Mouse (Mus musculus): Measurements from ENCODE around the gene Ivl. TPM values are rescaled to one million over a fixed set of nuclear protein-coding genes. Genes with fewer than 3 reads are reported as not detected.

Ivl gene
- polyA plus RNA-seq (2015; fragmentation: Nextera tagmentation; extraction: Ambion mirVana) = 19.2 and 25.9 TPM in 2 replicates

- no peaks in the 10 kb centered on the region for H3K36me3 ChIP-seq
- WGBS = 77% methylated on average over 1 of the region's 1 CpGs
- no peak within 1 kb of the TSS for H3K4me3 ChIP-seq
- no peak within 1 kb of the TSS for H3K9ac ChIP-seq
- no peak within 1 kb of the TSS for H3K4me2 ChIP-seq
- H3K27ac ChIP-seq = no peak within 1 kb of the TSS
- H3K9me3 ChIP-seq = no peaks in the 10 kb centered on the region
- no peaks in the 10 kb centered on the region for H3K27me3 ChIP-seq
- H3K4me1 ChIP-seq = no peaks in the 10 kb centered on the region
- ATAC-seq (ENCODE audit: insufficient number of reproducible peaks, low FRiP score, low TSS enrichment, low read depth) = no peak
Observed at GRCm38 (mm10) chr3:92573449-92574041, at the start of gene Ivl. Gene Ivl (minus strand): TSS chr3:92573735.

- no peak for ATAC-seq (ENCODE audit: insufficient number of reproducible peaks, low FRiP score, low TSS enrichment, low read depth)
- H3K4me2 ChIP-seq = no peak within 1 kb of the TSS
- H3K27me3 ChIP-seq = no peaks in the 10 kb centered on the region
- no peaks in the 10 kb centered on the region for H3K36me3 ChIP-seq
- H3K4me3 ChIP-seq = no peak within 1 kb of the TSS
- no peak within 1 kb of the TSS for H3K27ac ChIP-seq
- no peak within 1 kb of the TSS for H3K9ac ChIP-seq
- WGBS = 73% methylated on average over 2 of the region's 2 CpGs
- H3K9me3 ChIP-seq = no peaks in the 10 kb centered on the region
- no peaks in the 10 kb centered on the region for H3K4me1 ChIP-seq
Observed at GRCm38 (mm10) chr3:92621560-92621959, 48.0 kb upstream of the Ivl start, which contains the start of gene Lce6a. Gene Lce6a (minus strand): TSS chr3:92621660.

- no peak overlapping the region for H3K4me2 ChIP-seq
- H3K36me3 ChIP-seq = no peaks in the 10 kb centered on the region
- no peak for ATAC-seq (ENCODE audit: insufficient number of reproducible peaks, low FRiP score, low TSS enrichment, low read depth)
- no peaks in the 10 kb centered on the region for H3K4me1 ChIP-seq
- no peaks in the 10 kb centered on the region for H3K9me3 ChIP-seq
- no peak overlapping the region for H3K9ac ChIP-seq
- WGBS = 53% methylated on average over 1 of the region's 1 CpGs
- no peak overlapping the region for H3K27ac ChIP-seq
- H3K4me3 ChIP-seq = no peak overlapping the region
- no peaks in the 10 kb centered on the region for H3K27me3 ChIP-seq
Observed at GRCm38 (mm10) chr3:92609804-92610203, 36.3 kb upstream of the Ivl start.

- no peak within 1 kb of the TSS for H3K4me3 ChIP-seq
- no peaks in the 10 kb centered on the region for H3K4me1 ChIP-seq
- ATAC-seq (ENCODE audit: insufficient number of reproducible peaks, low FRiP score, low TSS enrichment, low read depth) = no peak
- H3K9me3 ChIP-seq = no peaks in the 10 kb centered on the region
- no peak within 1 kb of the TSS for H3K27ac ChIP-seq
- no peak within 1 kb of the TSS for H3K9ac ChIP-seq
- H3K36me3 ChIP-seq = no peaks in the 10 kb centered on the region
- no peak within 1 kb of the TSS for H3K4me2 ChIP-seq
- no peaks in the 10 kb centered on the region for H3K27me3 ChIP-seq
Observed at GRCm38 (mm10) chr3:92607392-92607791, 33.9 kb upstream of the Ivl start, which contains the start of gene 2210017I01Rik. Gene 2210017I01Rik (minus strand): TSS chr3:92607492.

GRCm38 (mm10) chr3:92602169-92602568, 28.6 kb upstream of the Ivl start:
- ATAC-seq (ENCODE audit: insufficient number of reproducible peaks, low FRiP score, low TSS enrichment, low read depth) = no peak
- 54% methylated on average over 1 of the region's 1 CpGs for WGBS
- peaks cover 3% of the 10 kb centered on the region; the same call in 1 of the 2 replicates for H3K9me3 ChIP-seq
- no peak overlapping the region for H3K4me3 ChIP-seq
- H3K4me2 ChIP-seq = no peak overlapping the region
- H3K36me3 ChIP-seq = no peaks in the 10 kb centered on the region
- H3K27me3 ChIP-seq = no peaks in the 10 kb centered on the region
- H3K27ac ChIP-seq = no peak overlapping the region
- no peaks in the 10 kb centered on the region for H3K4me1 ChIP-seq
- H3K9ac ChIP-seq = no peak overlapping the region

- Histone ChIP-seq H3K9ac (no peak overlapping the region), H3K4me1 (no peaks in the 10 kb centered on the region), H3K4me2 (no peak overlapping the region), H3K27ac (no peak overlapping the region), H3K9me3 (peaks cover 3% of the 10 kb centered on the region; the same call in 1 of the 2 replicates), H3K4me3 (no peak overlapping the region), H3K36me3 (no peaks in the 10 kb centered on the region), H3K27me3 (no peaks in the 10 kb centered on the region)
- no peak for ATAC-seq (ENCODE audit: insufficient number of reproducible peaks, low FRiP score, low TSS enrichment, low read depth)
- 34% methylated on average over 1 of the region's 1 CpGs for WGBS
Observed at GRCm38 (mm10) chr3:92600456-92600855, 26.9 kb upstream of the Ivl start.

- Histone ChIP-seq H3K27ac (no peak overlapping the region), H3K27me3 (no peaks in the 10 kb centered on the region), H3K4me3 (no peak overlapping the region), H3K36me3 (no peaks in the 10 kb centered on the region), H3K9ac (no peak overlapping the region), H3K9me3 (peaks cover 3% of the 10 kb centered on the region; the same call in 1 of the 2 replicates), H3K4me2 (no peak overlapping the region), H3K4me1 (no peaks in the 10 kb centered on the region)
- no peak for ATAC-seq (ENCODE audit: insufficient number of reproducible peaks, low FRiP score, low TSS enrichment, low read depth)
Observed at GRCm38 (mm10) chr3:92599973-92600372, 26.4 kb upstream of the Ivl start.

GRCm38 (mm10) chr3:92598429-92598828, 24.9 kb upstream of the Ivl start:
- Histone ChIP-seq H3K4me1 (no peaks in the 10 kb centered on the region), H3K4me3 (no peak overlapping the region), H3K36me3 (no peaks in the 10 kb centered on the region), H3K27me3 (no peaks in the 10 kb centered on the region), H3K9me3 (peaks cover 3% of the 10 kb centered on the region; the same call in 1 of the 2 replicates), H3K4me2 (no peak overlapping the region), H3K27ac (no peak overlapping the region), H3K9ac (no peak overlapping the region)
- ATAC-seq (ENCODE audit: insufficient number of reproducible peaks, low FRiP score, low TSS enrichment, low read depth) = no peak
- WGBS = 81% methylated on average over 2 of the region's 2 CpGs

GRCm38 (mm10) chr3:92588858-92589257, 15.3 kb upstream of the Ivl start, which contains the start of gene Smcp:
Gene Smcp (minus strand): TSS chr3:92588997.
- Histone ChIP-seq H3K27me3 (no peaks in the 10 kb centered on the region), H3K4me2 (no peak within 1 kb of the TSS), H3K36me3 (no peaks in the 10 kb centered on the region), H3K9ac (no peak within 1 kb of the TSS), H3K9me3 (no peaks in the 10 kb centered on the region), H3K4me1 (no peaks in the 10 kb centered on the region), H3K4me3 (no peak within 1 kb of the TSS), H3K27ac (no peak within 1 kb of the TSS)
- WGBS = 65% methylated on average over 1 of the region's 1 CpGs
- no peak for ATAC-seq (ENCODE audit: insufficient number of reproducible peaks, low FRiP score, low TSS enrichment, low read depth)

- Histone ChIP-seq H3K9me3 (no peaks in the 10 kb centered on the region), H3K9ac (no peak overlapping the region), H3K4me3 (no peak overlapping the region), H3K27ac (no peak overlapping the region), H3K27me3 (no peaks in the 10 kb centered on the region), H3K4me2 (no peak overlapping the region), H3K4me1 (no peaks in the 10 kb centered on the region), H3K36me3 (no peaks in the 10 kb centered on the region)
- ATAC-seq (ENCODE audit: insufficient number of reproducible peaks, low FRiP score, low TSS enrichment, low read depth) = no peak
- WGBS = 76% methylated on average over 3 of the region's 3 CpGs
Observed at GRCm38 (mm10) chr3:92587190-92587589, 13.7 kb upstream of the Ivl start.

GRCm38 (mm10) chr3:92585055-92585454, 11.5 kb upstream of the Ivl start:
- H3K4me3 ChIP-seq = no peak overlapping the region
- no peak overlapping the region for H3K4me2 ChIP-seq
- no peak for ATAC-seq (ENCODE audit: insufficient number of reproducible peaks, low FRiP score, low TSS enrichment, low read depth)
- 50% methylated on average over 1 of the region's 1 CpGs for whole genome bisulfite sequencing
- H3K27ac ChIP-seq = no peak overlapping the region
- no peaks in the 10 kb centered on the region for H3K36me3 ChIP-seq
- H3K9ac ChIP-seq = no peak overlapping the region
- H3K4me1 ChIP-seq = no peaks in the 10 kb centered on the region
- H3K9me3 ChIP-seq = no peaks in the 10 kb centered on the region
- H3K27me3 ChIP-seq = no peaks in the 10 kb centered on the region

- Histone ChIP-seq H3K27me3 (no peaks in the 10 kb centered on the region), H3K4me3 (no peak overlapping the region), H3K4me1 (no peaks in the 10 kb centered on the region), H3K4me2 (no peak overlapping the region), H3K36me3 (no peaks in the 10 kb centered on the region), H3K9me3 (no peaks in the 10 kb centered on the region), H3K9ac (no peak overlapping the region), H3K27ac (no peak overlapping the region)
- no peak for ATAC-seq (ENCODE audit: insufficient number of reproducible peaks, low FRiP score, low TSS enrichment, low read depth)
- 66% methylated on average over 3 of the region's 3 CpGs for WGBS
Observed at GRCm38 (mm10) chr3:92583164-92583826, 9.8 kb upstream of the Ivl start.
